Mouse (Mus musculus): Measurements from ENCODE around the gene 3110070M22Rik.

DNA sequence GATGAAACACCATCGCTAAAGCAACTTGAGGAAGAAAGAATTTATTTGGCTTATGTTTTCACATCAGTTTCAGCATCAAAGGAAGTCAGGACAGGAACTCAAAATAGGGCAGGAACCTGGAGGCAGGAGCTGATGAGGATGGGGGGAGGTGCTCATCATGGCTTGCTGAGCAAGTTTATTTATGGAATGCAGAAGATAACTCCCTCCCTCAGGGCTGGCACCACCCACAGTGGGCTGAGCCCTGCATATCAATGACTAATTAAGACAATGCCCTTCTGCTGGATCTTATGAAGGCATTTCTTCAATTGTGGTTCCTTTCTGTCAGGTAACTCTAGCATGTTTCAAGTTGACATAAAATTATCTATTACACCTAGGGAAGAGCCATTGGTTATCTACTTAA is 45.9 kb downstream of the 3110070M22Rik start:
- TF ChIP-seq CTCF (IDR thresholded peaks at IDR 0.05; ENCODE audit: control insufficient read depth, insufficient read depth, low read length) (no peak), POLR2A (IDR thresholded peaks at IDR 0.05; ENCODE audit: borderline replicate concordance, control insufficient read depth, low read depth, low read length) (no peak)

Measured in bone marrow, adult 2 months (tissue).